Comparison of ENCODE assay signal across 8 mouse cellular contexts in the genomic region with DNA sequence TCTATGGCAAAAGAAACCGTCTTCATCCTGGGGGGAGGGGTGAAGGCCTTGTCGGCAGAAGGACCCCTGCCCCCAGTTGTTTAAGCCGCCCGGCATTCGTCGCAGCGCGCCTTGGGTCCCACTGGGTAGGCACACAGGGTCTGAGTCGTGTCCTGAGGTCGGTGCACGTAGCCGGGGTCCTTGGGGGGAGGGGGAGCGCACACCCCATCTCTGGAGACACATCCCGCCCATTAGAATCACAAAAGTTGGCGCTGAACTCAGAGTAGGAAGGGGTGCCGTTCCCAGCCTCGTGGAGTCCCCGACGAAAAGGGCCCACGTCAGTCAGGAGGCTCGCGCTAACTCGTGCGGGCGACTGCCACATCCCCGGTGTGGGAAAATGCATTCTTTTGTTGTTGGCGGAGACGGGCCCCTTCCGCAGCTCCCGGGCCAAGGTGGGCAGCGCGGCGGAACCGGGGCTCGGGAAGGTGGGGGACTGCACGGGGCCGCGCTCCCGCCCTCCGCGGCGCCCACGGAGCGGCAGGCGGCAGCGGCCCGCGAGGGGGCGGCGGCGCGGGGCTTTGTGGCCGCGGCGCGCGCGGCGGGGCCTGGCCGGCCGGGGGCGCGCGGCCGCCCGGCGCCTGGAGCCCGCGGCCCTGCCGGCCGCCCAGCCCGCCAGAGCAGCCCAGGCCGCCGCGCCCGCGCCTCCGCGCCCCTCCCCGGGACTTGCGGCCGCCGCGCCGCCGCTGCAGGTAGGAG. TPM values are rescaled to one million over a fixed set of nuclear protein-coding genes. Genes with fewer than 3 reads are reported as not detected.
DNase-seq lines count a peak whose midpoint lies in the region; ATAC-seq lines count a peak whose summit lies in the region.

Msantd3 (plus strand) TSS at position 95 of the 735 bp plus-strand sequence.

- H3K36me3 ChIP-seq in intestine, embryonic 14.5 days (ENCODE audit: control insufficient read depth, insufficient read depth, low read length), result no peaks in the 10 kb centered on the region; the same call in 1 of the 2 replicates
- H3K36me3 ChIP-seq in limb, embryonic 12.5 days, result no peaks in the 10 kb centered on the region
- no peaks in the 10 kb centered on the region for H3K36me3 ChIP-seq in midbrain, embryonic 12.5 days
- no peaks in the 10 kb centered on the region for H3K36me3 ChIP-seq in stomach, embryonic 14.5 days (ENCODE audit: control insufficient read depth, insufficient read depth, low read length)

- WGBS in intestine, embryonic 14.5 days, result 0% methylated on average over 74 of the region's 86 CpGs
- WGBS in limb, embryonic 12.5 days, result under 1% methylated on average over 42 of the region's 86 CpGs
- WGBS in midbrain, embryonic 12.5 days, result under 1% methylated on average over 64 of the region's 86 CpGs
- under 1% methylated on average over 41 of the region's 86 CpGs for WGBS in stomach, embryonic 14.5 days

- no peaks in the 10 kb centered on the region for H3K27me3 ChIP-seq in intestine, embryonic 14.5 days (replicated peaks; ENCODE audit: control insufficient read depth, insufficient read depth, low read length)
- peaks cover 25% of the 10 kb centered on the region; the same call in 1 of the 2 replicates for H3K27me3 ChIP-seq in limb, embryonic 12.5 days
- H3K27me3 ChIP-seq in midbrain, embryonic 12.5 days, result no peaks in the 10 kb centered on the region
- H3K27me3 ChIP-seq in stomach, embryonic 14.5 days (ENCODE audit: control insufficient read depth, insufficient read depth, low read length), result no peaks in the 10 kb centered on the region

- H3K4me1 ChIP-seq in intestine, embryonic 14.5 days (replicated peaks; ENCODE audit: control insufficient read depth, insufficient read depth, low read length), result peaks cover 19% of the 10 kb centered on the region
- H3K4me1 ChIP-seq in limb, embryonic 12.5 days (replicated peaks), result peaks cover 20% of the 10 kb centered on the region
- H3K4me1 ChIP-seq in midbrain, embryonic 12.5 days, result peaks cover 51% of the 10 kb centered on the region
- peaks cover 14% of the 10 kb centered on the region for H3K4me1 ChIP-seq in stomach, embryonic 14.5 days (ENCODE audit: control insufficient read depth, insufficient read depth, low read length)

- peak within 1 kb of the TSS; percentile 92 for H3K27ac ChIP-seq in intestine, embryonic 14.5 days (ENCODE audit: low read depth)
- H3K27ac ChIP-seq in limb, embryonic 12.5 days, result peak within 1 kb of the TSS; percentile 89
- H3K27ac ChIP-seq in midbrain, embryonic 12.5 days (replicated peaks), result peak within 1 kb of the TSS; percentile 95
- peak within 1 kb of the TSS; percentile 86 for H3K27ac ChIP-seq in stomach, embryonic 14.5 days (ENCODE audit: low read length)

- peak within 1 kb of the TSS; percentile 77 for H3K4me2 ChIP-seq in intestine, embryonic 14.5 days (ENCODE audit: low read length)
- peak within 1 kb of the TSS; percentile 72 for H3K4me2 ChIP-seq in limb, embryonic 12.5 days
- peak within 1 kb of the TSS; percentile 73 for H3K4me2 ChIP-seq in midbrain, embryonic 12.5 days (replicated peaks)
- peak within 1 kb of the TSS; percentile 74 for H3K4me2 ChIP-seq in stomach, embryonic 14.5 days (replicated peaks; ENCODE audit: low read depth, low read length)

- no peaks in the 10 kb centered on the region for H3K9me3 ChIP-seq in intestine, embryonic 14.5 days (ENCODE audit: control insufficient read depth, low read length)
- H3K9me3 ChIP-seq in limb, embryonic 12.5 days, result no peaks in the 10 kb centered on the region
- no peaks in the 10 kb centered on the region for H3K9me3 ChIP-seq in midbrain, embryonic 12.5 days
- H3K9me3 ChIP-seq in stomach, embryonic 14.5 days (ENCODE audit: control insufficient read depth, low read depth, low read length), result no peaks in the 10 kb centered on the region

- peak; percentile 18 for DNase-seq in kidney, adult 11 months
- DNase-seq in kidney, adult 9 months, result no peak
- peak; percentile 84 for DNase-seq in embryo, embryonic 10.5 days (ENCODE audit: low spot score)
- DNase-seq in gastrocnemius, postnatal 36 days, result peak; percentile 25 to 50
- peak; percentile 92 for DNase-seq in intestine, embryonic 14.5 days (ENCODE audit: low spot score)

- peak within 1 kb of the TSS; percentile 73 for H3K4me3 ChIP-seq in intestine, embryonic 14.5 days (ENCODE audit: low read depth, low read length)
- peak within 1 kb of the TSS; percentile 78 for H3K4me3 ChIP-seq in limb, embryonic 12.5 days (replicated peaks)
- peak within 1 kb of the TSS; percentile 88 for H3K4me3 ChIP-seq in midbrain, embryonic 12.5 days
- peak within 1 kb of the TSS; percentile 83 for H3K4me3 ChIP-seq in stomach, embryonic 14.5 days (ENCODE audit: low read depth, low read length)

- ATAC-seq in intestine, embryonic 14.5 days (replicated peaks; ENCODE audit: low FRiP score, low TSS enrichment, low read depth), result peak; percentile 84
- ATAC-seq in limb, embryonic 12.5 days (ENCODE audit: insufficient number of reproducible peaks, insufficient read depth, low FRiP score, low TSS enrichment, low read depth), result peak; percentile 64; the same call in 1 of the 2 replicates
- peak; percentile 70 for ATAC-seq in midbrain, embryonic 12.5 days (ENCODE audit: low FRiP score, low read depth)
- peak; percentile 74 for ATAC-seq in stomach, embryonic 14.5 days (ENCODE audit: insufficient number of reproducible peaks, insufficient read depth, low FRiP score, low read depth)

- peak within 1 kb of the TSS; percentile 95 for H3K9ac ChIP-seq in intestine, embryonic 14.5 days (ENCODE audit: low read length)
- peak within 1 kb of the TSS; percentile 97 for H3K9ac ChIP-seq in limb, embryonic 12.5 days (replicated peaks)
- H3K9ac ChIP-seq in midbrain, embryonic 12.5 days (replicated peaks), result peak within 1 kb of the TSS; percentile 98
- peak within 1 kb of the TSS; percentile 97 for H3K9ac ChIP-seq in stomach, embryonic 14.5 days (replicated peaks; ENCODE audit: low read depth, low read length)

- intact Hi-C loops in gastrocnemius, postnatal 36 days (cut with DNase I), result loop anchor here (5.0 kb wide), 2 partner anchors 68 to 127 kb away; partner anchors contain the start of gene Tex10

RNA-seq across cellular contexts. Expression of gene Msantd3, which starts in this region (rescaled TPM):
- total RNA-seq in gastrocnemius, postnatal 36 days (2021), result 10 to 100 TPM; 14.6 to 16.3 TPM
- 21.0 and 25.4 TPM in 2 replicates for polyA plus RNA-seq in intestine, embryonic 14.5 days (2014; fragmentation: Nextera tagmentation; extraction: Ambion mirVana)
- polyA plus RNA-seq in limb, embryonic 12.5 days (2016; fragmentation: Nextera tagmentation; extraction: Ambion mirVana), result 30.9 and 36.4 TPM in 2 replicates
- 65.5 and 68.0 TPM in 2 replicates for polyA plus RNA-seq in midbrain, embryonic 12.5 days (2016; fragmentation: Nextera tagmentation; extraction: Ambion mirVana)
- 24.6 and 24.8 TPM in 2 replicates for polyA plus RNA-seq in stomach, embryonic 14.5 days (2014; fragmentation: Nextera tagmentation; extraction: Ambion mirVana)
